Mouse (Mus musculus) heart, embryonic 12.5 days (tissue): ENCODE results near the gene Junb. TPM values are rescaled to one million over a fixed set of nuclear protein-coding genes. Genes with fewer than 3 reads are reported as not detected.

Source experiments
- ATAC-seq: fragments of 200-750 bp; cut with Nextera tagmentation; 2 replicates; pipeline ENCODE4 v1.8.0; 2017; ENCODE audit warnings: moderate TSS enrichment, moderate library complexity; ENCODE audit not compliant: insufficient number of reproducible peaks, low FRiP score
- H3K27ac ChIP-seq: fragments of 300-500 bp; sonication (generic); 2 replicates; pipeline ENCODE4 v1.5.1; 2016; ENCODE audit warnings: mild to moderate bottlenecking, moderate library complexity; ENCODE audit not compliant: poor library complexity, severe bottlenecking
- H3K27me3 ChIP-seq: fragments of 300-500 bp; sonication (generic); replicated peaks from 2 replicates; pipeline ENCODE4 v1.6.1; 2016; ENCODE audit warnings: mild to moderate bottlenecking, moderate library complexity
- H3K36me3 ChIP-seq: fragments of 300-500 bp; sonication (generic); 2 replicates; pipeline ENCODE4 v1.6.1; 2016; ENCODE audit warnings: mild to moderate bottlenecking, moderate library complexity
- H3K4me1 ChIP-seq: fragments of 300-500 bp; sonication (generic); replicated peaks from 2 replicates; pipeline ENCODE4 v1.6.1; 2016; ENCODE audit warnings: mild to moderate bottlenecking
- H3K4me2 ChIP-seq: fragments of 300-500 bp; sonication (generic); 2 replicates; pipeline ENCODE4 v1.6.1; 2016; ENCODE audit warnings: mild to moderate bottlenecking, moderate library complexity
- H3K4me3 ChIP-seq: fragments of 300-500 bp; sonication (generic); 2 replicates; pipeline ENCODE4 v1.5.1; 2016; ENCODE audit warnings: mild to moderate bottlenecking
- H3K9ac ChIP-seq: fragments of 300-500 bp; sonication (generic); 2 replicates; pipeline ENCODE4 v1.6.1; 2016; ENCODE audit warnings: mild to moderate bottlenecking, moderate library complexity
- H3K9me3 ChIP-seq: fragments of 300-500 bp; sonication (generic); replicated peaks from 2 replicates; pipeline ENCODE4 v1.6.1; 2016; ENCODE audit warnings: mild to moderate bottlenecking, moderate library complexity
- WGBS: fragments of 180-500 bp; shearing (Covaris S2); methylation state at CpG from one replicate; pipeline ENCODE4 v1.1.7; 2016; 5-methylcytosine and 5-hydroxymethylcytosine counted together
- polyA plus RNA-seq: library from polyadenylated mRNA; unstranded; fragments of >200 nt; fragmentation: Nextera tagmentation; extraction: Ambion mirVana; gene quantifications from 2 replicates; pipeline ENCODE4 v1.2.1, GENCODE M21; 2016

The Junb gene
- polyA plus RNA-seq, 1 experiment from 2014 or later: 13.2 TPM

DNA sequence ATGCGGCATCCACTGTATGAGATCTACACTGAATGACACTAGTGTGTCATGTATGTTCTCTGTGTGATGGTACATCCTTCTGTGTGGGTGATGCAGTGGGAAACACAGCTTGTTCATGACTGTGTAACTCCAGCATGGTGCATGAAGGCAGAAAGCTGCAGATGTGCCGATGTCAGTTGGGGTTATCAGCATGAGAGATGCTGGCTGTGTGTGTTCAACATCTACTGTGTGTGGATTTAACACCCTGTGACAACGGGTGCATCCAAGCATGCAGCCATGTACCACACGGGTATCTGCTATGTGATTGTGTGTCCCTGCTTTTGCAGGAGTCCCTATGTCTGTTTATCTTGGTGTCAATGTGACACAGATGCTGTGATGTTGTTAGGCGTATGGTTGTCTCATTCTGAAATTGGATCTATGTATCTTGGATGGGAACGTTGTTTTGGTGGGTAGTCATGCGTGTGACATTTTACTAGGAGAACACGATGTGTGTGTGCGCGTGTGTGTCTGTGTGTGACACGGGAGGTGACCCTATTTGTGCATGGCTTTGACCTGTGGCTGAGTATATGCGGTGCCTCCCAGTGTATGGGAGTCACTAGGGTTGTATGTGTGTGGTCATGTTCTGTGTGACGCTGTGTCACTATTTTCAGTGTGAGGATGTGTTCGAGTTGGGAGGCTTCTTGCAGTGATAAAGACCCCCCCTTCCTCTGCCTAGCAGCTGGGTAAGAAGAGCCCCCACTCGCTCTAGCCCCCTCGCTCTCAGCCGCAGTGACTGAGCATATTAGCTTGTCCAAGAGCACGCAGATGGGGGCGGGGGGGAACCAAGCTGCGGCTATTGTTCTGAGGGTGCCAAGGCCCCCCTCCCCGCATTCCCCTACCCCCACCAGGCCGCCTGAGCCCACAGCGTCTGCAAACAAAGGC lies 42.2 kb downstream of the Junb start:
- H3K4me1 ChIP-seq: peaks cover 12% of the 10 kb centered on the region
- H3K4me3 ChIP-seq: peak overlapping the region; percentile 46
- H3K4me2 ChIP-seq: peak overlapping the region; percentile 74
- H3K36me3 ChIP-seq: no peaks in the 10 kb centered on the region
- ATAC-seq: no peak
- H3K27ac ChIP-seq: no peak overlapping the region
- no peaks in the 10 kb centered on the region for H3K9me3 ChIP-seq
- WGBS: 24% methylated on average over 23 of the region's 23 CpGs
- H3K9ac ChIP-seq: peak overlapping the region; percentile 69
- H3K27me3 ChIP-seq: peaks cover 86% of the 10 kb centered on the region

DNA sequence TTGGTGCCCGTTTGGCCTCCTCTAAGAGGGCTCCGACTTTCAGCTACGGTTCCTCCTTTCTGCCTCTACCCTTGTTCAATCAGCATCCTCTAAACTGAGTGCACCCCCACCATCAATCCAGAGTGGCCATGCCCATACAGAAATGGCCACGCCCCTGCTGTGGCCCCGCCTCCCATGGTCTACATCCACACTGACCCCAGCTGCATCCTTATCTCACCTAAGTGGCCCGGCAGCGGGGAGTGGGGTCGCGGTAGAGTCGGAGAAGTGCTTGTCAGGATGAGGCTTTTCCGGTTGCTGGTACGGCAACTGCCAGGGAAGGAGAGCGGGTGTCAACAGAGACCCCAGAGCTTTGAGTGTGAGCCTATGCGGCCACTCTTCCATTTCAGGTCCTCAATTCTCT lies 43.0 kb downstream of the Junb start:
- Histone ChIP-seq H3K9me3 (no peaks in the 10 kb centered on the region), H3K36me3 (no peaks in the 10 kb centered on the region), H3K4me1 (peaks cover 12% of the 10 kb centered on the region), H3K9ac (no peak overlapping the region), H3K27ac (no peak overlapping the region), H3K4me2 (no peak overlapping the region), H3K4me3 (no peak overlapping the region), H3K27me3 (peaks cover 85% of the 10 kb centered on the region)
- no peak for ATAC-seq
- 4% methylated on average over 14 of the region's 14 CpGs for WGBS

GRCm38 (mm10) chr8:84934860-84935259 lies 43.7 kb downstream of the Junb start:
- Histone ChIP-seq H3K9me3 (no peaks in the 10 kb centered on the region), H3K4me3 (no peak overlapping the region), H3K4me1 (peaks cover 12% of the 10 kb centered on the region), H3K9ac (no peak overlapping the region), H3K36me3 (no peaks in the 10 kb centered on the region), H3K27ac (no peak overlapping the region), H3K4me2 (no peak overlapping the region), H3K27me3 (peaks cover 88% of the 10 kb centered on the region)
- ATAC-seq: no peak
- WGBS: 3% methylated on average over 15 of the region's 15 CpGs

DNA sequence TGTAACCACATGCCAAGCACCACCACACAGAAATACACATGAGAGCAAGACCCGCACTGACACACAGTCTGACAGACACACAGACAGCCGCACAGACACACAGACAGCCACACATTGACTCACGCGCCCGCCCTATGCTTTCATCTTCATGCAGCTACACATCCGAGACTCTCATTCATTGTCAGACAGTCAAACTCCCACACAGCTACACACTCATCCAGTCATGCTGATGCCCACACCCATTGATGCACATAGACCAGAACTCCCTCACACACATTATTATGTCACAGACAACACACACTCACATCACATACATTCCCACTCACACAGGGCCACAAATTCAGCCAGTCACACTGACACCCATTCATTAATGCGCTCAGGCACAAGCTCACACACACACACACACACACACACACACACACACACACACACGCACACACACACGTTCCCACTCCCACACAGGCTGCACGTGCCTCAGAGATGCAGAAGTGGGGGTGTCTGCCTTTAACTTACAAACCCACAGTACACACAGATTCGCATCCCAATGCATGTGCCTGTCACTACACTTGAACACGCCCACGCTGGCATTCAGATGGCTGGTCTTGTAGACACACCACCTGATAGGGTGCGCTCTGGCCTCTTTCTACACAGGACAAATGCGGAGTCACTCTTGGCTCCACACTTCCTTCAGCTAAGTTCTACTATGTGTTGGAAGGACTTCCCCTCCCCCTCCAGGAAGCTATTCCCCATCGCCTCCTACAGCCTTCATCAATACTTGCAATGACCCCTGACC lies 44.6 kb downstream of the Junb start:
- no peaks in the 10 kb centered on the region for H3K36me3 ChIP-seq
- H3K4me2 ChIP-seq: no peak overlapping the region
- H3K27me3 ChIP-seq: peaks cover 93% of the 10 kb centered on the region
- WGBS: 75% methylated on average over 16 of the region's 16 CpGs
- H3K9me3 ChIP-seq: no peaks in the 10 kb centered on the region
- H3K9ac ChIP-seq: no peak overlapping the region
- no peak overlapping the region for H3K4me3 ChIP-seq
- ATAC-seq: no peak
- no peak overlapping the region for H3K27ac ChIP-seq
- peaks cover 15% of the 10 kb centered on the region for H3K4me1 ChIP-seq

DNA sequence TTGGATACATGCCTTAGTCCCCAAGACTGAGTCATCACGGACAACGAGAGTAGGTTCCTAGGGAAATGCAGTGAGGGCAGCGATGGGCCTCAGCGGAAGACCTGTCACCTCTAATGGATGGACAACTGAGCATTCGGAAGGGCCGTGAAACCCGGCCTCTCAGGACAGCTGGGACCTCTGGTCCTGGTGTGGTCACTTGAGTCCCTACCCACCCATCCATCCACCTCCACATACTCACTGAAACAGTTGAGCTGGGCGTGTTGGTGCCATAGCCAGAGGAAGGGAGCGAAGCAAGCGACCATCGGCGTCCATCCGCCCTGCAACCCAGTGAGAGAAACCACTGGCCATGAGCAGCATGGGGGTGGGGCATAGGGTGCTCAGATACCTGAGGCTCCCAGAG lies 47.9 kb downstream of the Junb start:
- no peak for ATAC-seq
- WGBS: 79% methylated on average over 13 of the region's 13 CpGs
- H3K4me3 ChIP-seq: no peak overlapping the region
- H3K9me3 ChIP-seq: no peaks in the 10 kb centered on the region
- no peak overlapping the region for H3K9ac ChIP-seq
- no peaks in the 10 kb centered on the region for H3K36me3 ChIP-seq
- H3K27me3 ChIP-seq: peaks cover 87% of the 10 kb centered on the region
- H3K4me1 ChIP-seq: peaks cover 11% of the 10 kb centered on the region; the same call in 1 of the 2 replicates
- H3K4me2 ChIP-seq: no peak overlapping the region
- no peak overlapping the region for H3K27ac ChIP-seq

GRCm38 (mm10) chr8:84928456-84929306 lies 49.8 kb downstream of the Junb start:
- H3K4me1 ChIP-seq: 0 out of 2 replicates have a peak, but pooled peaks cover 9% of the 10 kb centered on the region
- 4% methylated on average over 51 of the region's 52 CpGs for WGBS
- H3K27me3 ChIP-seq: peaks cover 86% of the 10 kb centered on the region
- H3K36me3 ChIP-seq: no peaks in the 10 kb centered on the region
- H3K4me2 ChIP-seq: peak overlapping the region; percentile 69
- H3K4me3 ChIP-seq: peak overlapping the region; percentile 42
- peak overlapping the region; percentile 21; the same call in 1 of the 2 replicates for H3K9ac ChIP-seq
- peak; percentile 64; the same call in 1 of the 2 replicates for ATAC-seq
- H3K27ac ChIP-seq: no peak overlapping the region
- no peaks in the 10 kb centered on the region for H3K9me3 ChIP-seq

GRCm38 (mm10) chr8:84927513-84927912 lies 51.0 kb downstream of the Junb start:
- ATAC-seq: no peak
- Histone ChIP-seq H3K4me3 (no peak overlapping the region), H3K27ac (no peak overlapping the region), H3K9me3 (no peaks in the 10 kb centered on the region), H3K4me1 (0 out of 2 replicates have a peak, but pooled peaks cover 9% of the 10 kb centered on the region), H3K4me2 (no peak overlapping the region), H3K27me3 (peaks cover 84% of the 10 kb centered on the region), H3K36me3 (no peaks in the 10 kb centered on the region), H3K9ac (no peak overlapping the region)
- 68% methylated on average over 1 of the region's 1 CpGs for WGBS

GRCm38 (mm10) chr8:84925557-84925956 lies 53.0 kb downstream of the Junb start:
- H3K27ac ChIP-seq: no peak overlapping the region
- H3K4me2 ChIP-seq: no peak overlapping the region
- no peaks in the 10 kb centered on the region for H3K36me3 ChIP-seq
- peaks cover 76% of the 10 kb centered on the region for H3K27me3 ChIP-seq
- peaks cover 13% of the 10 kb centered on the region; the same call in 1 of the 2 replicates for H3K4me1 ChIP-seq
- H3K9me3 ChIP-seq: no peaks in the 10 kb centered on the region
- H3K9ac ChIP-seq: no peak overlapping the region
- H3K4me3 ChIP-seq: no peak overlapping the region
- 59% methylated on average over 7 of the region's 7 CpGs for WGBS
- ATAC-seq: no peak
